Mouse (Mus musculus): ENCODE results near the gene Gjb5.

Gene Gjb5

DNA sequence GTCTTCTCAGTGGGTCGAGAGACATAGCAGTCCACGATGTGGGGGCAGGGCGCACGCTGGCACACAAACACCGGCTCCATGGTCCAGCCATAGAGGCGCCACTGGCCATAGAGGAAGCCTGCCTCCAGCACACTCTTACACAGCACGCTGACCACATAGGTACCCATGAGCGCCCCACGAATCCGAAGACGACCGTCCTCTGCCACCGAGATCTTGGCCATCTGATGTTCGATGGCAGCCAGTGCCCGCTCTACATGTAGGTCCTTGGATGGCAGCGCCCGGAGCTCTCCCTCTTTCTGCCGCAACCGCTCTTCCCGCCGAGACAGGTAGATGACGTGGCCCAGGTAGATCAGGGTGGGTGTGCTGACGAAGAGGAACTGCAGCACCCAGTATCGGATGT, 45.6 kb downstream of the Gjb5 start:
- in situ Hi-C loops (cut with MboI, MseI), result loop anchor here in 1 of 2 experiments (5.0 kb wide), 1 partner anchor 55 kb away; no protein-coding TSS in a partner anchor

DNA sequence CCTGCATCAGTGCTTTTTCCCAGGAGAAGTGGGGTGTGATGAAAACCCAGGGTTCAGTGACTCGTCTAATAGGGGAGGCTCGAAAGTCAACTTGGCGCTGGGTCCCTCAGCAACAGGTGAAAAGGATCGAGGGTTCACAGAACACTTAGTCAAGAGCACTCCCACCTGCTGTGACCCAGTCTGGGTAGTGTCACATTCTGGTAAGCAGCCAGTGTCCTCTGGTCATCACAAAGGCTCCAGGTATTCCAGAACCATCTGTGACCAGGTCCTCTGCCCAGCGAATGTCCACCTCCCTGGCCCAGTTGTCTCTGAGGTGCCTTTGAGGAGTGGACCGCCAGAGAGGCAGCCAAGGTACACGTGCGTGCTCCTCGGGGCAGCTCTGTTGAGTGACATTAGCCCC, 46.4 kb downstream of the Gjb5 start:
- in situ Hi-C loops (cut with MboI, MseI), result loop anchor here in 1 of 2 experiments (5.0 kb wide), 1 partner anchor 54 kb away; no protein-coding TSS in a partner anchor

DNA sequence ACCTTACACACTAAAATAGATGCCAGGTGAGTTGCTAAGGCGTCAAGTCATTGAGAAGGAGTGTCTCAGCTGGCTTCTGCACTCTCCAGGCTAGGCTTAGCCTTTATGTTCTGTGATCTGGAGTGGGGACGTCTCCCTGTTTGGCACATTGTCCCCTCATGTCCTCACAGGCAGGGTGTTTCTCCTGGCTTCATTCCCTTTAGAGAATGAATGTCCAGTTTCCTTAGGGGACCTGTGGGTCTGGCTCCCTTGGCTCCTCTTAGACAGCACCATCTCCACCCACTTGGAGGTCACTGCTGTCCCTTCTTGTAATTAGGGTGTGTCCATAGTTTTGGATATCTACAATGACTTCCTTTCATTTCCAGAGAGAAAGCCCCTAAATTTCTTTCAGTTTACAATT, 51.1 kb downstream of the Gjb5 start:
- in situ Hi-C loops (cut with MboI, MseI), result no loop called here
